Mouse (Mus musculus) embryonic fibroblast, embryonic 13.5 days (primary cell): Measurements from ENCODE around the gene Vangl1.

Source experiments
- CTCF ChIP-seq: IDR thresholded peaks from 2 replicates; pipeline ENCODE4 v1.5.1; 2011; ENCODE audit warnings: mild to moderate bottlenecking, control low read depth, low read length, moderate library complexity, borderline replicate concordance; ENCODE audit not compliant: insufficient read depth
- POLR2A ChIP-seq: IDR thresholded peaks from 2 replicates; pipeline ENCODE4 v1.6.1; 2011; ENCODE audit warnings: low read depth, mild to moderate bottlenecking, control low read depth, low read length, moderate library complexity

DNA sequence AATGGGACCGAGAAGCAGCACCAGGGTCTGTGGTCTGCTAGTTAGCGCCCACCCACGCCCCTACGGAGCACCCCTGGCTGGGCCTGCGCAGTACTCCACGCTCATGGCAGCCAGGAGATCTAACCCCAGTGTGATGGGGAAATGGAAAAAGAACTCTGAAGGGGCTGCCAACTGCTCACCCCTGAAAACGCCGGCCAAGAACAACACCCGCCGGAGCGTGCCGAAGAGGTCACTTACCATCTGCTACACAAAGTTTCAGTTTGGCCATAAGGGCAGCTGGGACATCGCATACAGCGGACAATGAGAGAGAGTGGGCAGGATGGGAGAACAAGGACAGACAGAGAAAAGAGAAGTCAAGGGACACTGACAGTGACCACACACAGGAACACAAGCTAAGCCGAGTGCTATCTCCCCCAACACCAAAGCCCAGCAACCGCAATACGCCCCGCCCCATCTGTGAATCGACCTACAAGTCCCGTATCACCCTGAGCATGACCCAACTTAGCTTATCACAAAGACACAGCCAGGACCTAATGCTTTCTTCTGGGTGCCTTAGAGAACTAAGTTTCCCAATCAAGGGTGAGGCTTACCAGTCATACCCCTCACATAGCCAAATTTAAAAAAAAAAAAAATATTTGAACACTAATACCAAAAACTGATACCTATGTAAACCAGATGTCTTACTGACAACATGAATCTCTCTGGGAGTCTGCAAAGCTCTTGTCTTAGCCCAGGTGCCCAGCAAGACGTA, 38.8 kb downstream of the Vangl1 start:
- TF ChIP-seq POLR2A (no peak), CTCF (no peak)
